Mouse (Mus musculus): ENCODE measurements around the gene Gm21905.

DNA sequence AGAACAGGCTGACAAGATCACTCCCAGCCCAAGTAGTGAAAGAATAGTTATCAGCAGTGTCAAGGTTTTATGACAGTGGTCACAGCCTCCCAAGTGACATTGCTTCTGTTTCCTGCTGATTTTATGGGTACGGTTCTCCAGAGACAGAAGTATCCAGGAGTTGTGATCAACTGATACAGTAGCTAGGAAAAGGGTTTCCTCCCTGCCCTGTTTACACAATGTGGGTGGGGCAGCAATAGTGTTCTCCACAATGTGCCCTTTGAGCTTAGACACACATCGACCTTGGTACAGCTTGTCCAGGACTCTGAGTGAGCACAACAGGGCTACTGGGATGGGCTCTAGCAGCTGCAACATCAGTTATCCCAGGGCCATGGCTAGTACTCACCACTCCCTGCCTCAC lies 14.6 kb downstream of the Gm21905 start:
- no peak for TF ChIP-seq CTCF (IDR thresholded peaks at IDR 0.05; ENCODE audit: control insufficient read depth, insufficient read depth, low read length)
- TF ChIP-seq POLR2A (IDR thresholded peaks at IDR 0.05; ENCODE audit: borderline replicate concordance, control insufficient read depth, low read depth, low read length): no peak

Data from bone marrow, adult 2 months (tissue).